Mouse (Mus musculus): Measurements from ENCODE around the gene Gpr25.

The Gpr25 gene

DNA sequence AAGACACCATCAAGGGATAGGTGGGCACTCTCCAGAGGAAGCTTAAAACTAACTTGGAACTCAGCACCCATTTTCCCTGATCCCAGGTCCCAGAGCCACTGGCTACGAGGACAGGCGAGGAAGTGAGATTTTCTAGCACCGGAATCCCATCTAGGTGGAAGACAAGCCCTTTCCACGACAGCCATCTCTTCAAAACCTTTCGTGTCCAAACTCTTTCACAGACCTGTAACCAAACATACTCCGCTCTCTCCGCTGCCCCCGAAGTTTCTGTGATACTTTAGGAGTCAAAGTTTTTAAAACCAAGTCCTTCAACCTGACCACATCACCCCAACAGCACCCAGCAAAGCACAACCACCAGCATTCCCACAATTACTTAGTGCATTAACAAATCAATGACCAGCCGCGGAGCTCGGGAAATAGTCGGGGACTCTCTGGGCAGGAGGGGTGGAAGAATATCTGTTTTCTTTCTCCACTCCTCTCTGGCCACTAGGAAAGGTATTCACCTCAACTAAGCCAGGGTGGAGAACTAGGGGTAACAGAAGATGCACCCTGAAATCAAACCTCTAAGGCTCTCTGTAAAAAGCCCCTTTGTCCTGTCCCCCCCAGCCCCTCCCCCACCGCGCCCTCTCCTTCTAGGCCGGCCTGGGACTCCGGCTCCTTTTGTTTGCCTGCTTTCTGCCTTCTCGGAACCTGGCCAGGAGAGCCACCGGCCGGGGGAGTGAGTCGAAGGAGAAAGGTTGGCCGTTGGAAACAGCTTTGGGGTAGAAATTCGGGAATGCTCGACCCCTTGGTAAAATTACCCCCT is 27.5 kb downstream of the Gpr25 start:
- no peak for DNase-seq (ENCODE audit: low spot score)

DNA sequence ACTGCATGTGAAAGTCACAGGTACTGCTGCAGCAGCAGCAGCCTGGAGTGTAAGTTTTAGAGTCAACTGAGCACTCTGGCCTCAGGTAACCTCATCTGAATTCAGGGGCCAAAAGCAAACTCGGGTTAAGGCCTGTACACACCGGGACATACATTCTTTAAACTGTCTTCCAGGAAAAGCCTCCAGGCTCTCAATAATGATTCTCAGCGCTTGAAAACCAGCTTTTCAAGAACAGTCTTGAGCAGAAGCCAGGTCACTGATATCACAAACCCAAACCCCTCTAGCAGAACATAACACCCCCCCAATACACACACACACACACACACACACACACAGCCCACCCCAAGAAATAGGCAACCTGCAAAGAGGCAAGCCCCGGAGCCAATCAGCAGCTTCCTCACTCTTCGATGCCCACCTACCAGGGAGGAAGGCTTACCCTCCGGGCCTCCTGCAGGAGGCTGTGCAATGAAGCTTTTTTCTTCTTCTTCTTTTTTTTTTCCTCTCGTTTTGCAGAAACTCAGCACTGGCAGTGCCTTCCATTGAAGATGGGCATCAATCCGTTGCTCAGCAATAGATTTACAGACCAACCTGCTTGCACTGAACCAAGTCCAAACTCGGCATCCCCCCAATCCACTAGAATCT is 28.3 kb downstream of the Gpr25 start:
- no peak for DNase-seq (ENCODE audit: low spot score)

DNA sequence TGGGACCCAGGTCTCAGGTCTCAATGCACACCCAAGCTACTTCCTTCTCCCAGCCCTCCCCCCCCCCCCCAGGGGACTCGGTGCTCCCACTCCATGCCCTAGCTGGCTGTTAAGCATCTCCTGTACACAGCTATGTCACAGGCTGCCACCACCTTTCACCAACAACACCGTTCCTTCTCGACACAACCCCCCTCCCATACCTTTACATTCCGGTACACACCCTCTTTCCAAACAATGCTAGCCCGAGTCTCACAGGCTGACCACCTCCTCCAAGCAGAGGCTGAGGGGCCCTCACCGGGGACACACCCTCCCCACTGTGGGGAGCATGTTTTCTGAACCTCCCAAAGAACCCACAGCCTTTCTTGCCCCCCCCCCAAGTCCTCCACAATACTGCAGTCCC is 29.1 kb downstream of the Gpr25 start:
- DNase-seq (ENCODE audit: low spot score) = no peak

DNA sequence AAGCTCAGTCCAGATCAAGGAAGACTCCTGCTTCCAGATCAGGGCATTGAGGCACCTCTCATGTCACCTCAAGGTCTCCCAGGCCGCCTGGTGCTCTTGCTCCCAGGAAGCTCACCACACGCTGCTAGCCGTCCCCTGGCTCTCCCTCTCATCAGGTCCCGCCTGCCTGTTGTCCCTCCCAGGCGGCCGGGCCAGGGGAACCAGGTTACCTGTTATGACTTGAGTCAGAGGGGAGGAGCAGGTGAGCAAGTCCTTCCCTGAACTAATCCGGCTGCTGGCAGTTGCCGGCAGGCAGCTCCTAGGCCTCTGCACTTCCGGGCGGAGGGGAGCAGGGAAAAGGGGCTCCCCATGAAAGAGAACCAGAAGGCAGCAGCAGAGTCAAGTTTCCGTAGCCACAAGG is 30.5 kb downstream of the Gpr25 start:
- DNase-seq (ENCODE audit: low spot score) = no peak

DNA sequence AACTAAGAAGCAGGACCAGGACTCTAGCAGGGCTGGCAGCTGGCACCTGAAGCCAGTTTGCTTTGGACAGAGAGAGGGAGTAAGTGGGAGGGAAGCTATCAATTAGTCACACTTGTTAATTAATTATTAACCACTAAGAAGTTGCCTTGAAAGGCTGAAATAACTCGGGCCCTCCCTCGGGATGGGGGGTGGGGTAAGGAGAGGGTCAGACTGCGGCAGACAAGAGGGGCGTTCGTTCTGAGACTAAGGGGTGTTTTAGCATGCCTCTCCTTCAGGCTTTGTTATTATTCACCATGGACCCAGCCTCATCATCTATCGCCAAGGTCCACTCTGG is 31.7 kb downstream of the Gpr25 start:
- DNase-seq (ENCODE audit: low spot score) = no peak

DNA sequence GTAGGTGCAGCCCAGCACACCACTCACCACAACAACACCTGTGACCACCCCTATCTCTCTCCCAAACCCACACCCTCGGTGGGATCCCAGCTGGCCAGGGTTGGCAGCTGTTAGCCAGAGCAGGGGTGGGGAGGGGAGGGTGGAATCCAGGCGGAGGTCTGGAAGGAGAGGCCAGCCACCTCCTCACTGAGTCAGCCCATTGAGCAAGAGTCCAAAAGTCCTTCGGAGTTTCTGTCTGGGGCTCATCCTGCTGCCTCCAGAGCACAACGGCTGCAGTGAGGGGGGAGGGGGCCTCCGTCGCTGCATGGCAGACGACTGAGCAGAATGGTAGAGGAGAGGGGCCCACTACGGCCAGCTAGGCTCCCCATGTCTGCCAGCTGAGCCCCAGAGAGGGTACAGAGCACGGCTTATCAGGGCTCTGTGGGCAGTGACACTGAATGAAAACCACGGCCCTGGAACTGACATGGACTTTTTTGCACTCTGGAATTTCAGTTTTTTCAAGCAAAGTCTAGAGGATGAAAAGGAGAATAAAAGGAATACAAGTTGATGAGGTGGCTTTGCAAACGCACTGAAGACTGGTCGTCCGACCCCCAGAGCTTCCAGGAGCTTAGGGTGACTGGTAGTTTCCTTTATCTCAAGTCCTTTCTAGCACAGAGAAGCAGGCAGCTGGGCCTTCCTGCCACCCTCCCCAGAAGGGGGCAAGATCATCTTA is 32.2 kb downstream of the Gpr25 start:
- DNase-seq (ENCODE audit: low spot score) = no peak

DNA sequence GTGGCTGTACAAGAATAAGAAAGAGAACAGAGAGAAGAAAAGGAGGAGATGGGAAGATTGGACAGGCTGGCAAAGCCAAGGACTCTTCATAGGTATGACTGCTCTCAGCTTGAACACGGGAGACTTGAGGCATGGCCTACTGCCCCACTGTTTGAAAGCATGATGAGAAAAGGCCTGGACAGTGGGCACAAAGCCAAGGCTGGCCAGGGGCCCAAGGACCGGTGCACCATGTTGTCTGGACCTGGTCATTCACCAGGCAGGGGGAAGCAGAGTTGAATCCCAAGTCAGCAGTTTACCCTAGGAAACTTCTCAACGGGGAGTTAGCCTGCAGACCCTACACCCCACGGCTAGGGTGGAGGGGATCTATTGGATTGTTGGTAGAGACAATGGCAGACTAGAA is 32.8 kb downstream of the Gpr25 start:
- DNase-seq (ENCODE audit: low spot score) = no peak

DNA sequence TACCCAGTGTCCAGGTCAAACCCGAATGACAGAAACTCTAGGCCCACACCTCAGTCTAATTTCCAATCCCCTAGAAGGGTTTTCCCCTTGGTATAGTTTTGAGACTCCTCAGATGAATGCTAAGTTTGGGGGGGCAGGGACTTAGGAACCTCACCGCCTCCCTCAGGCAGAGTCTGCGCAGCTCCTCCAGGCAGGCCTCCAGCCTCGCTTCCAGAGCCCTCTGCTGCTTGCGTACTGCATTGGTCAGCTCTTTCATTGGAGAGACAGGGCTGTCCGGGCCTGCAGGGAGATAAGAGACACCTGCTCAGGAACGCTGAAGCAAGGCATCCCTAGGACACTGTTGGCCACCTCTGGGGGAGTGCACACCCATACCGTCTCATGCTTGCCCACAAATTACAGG is 34.0 kb downstream of the Gpr25 start:
- DNase-seq (ENCODE audit: low spot score) = no peak

DNA sequence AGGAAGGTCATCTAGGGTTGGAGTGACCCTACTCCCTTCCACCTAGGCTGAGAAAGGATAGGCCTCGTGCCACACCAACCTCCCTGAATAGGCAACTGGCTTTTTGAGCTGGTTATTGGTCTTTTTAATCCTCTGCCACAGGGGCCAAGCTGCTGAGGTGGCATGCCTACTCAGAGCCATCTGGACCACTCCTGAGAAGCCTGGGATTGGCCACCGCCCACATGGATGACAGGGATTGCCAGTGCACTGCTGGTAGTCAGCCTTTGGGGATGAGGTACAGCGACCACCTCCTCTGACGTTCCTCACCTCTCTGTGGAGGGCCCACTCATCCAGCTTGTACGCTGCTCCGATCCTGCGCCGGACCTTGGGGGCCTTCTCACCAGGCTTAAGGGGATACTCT is 34.8 kb downstream of the Gpr25 start:
- no peak for DNase-seq (ENCODE audit: low spot score)

DNA sequence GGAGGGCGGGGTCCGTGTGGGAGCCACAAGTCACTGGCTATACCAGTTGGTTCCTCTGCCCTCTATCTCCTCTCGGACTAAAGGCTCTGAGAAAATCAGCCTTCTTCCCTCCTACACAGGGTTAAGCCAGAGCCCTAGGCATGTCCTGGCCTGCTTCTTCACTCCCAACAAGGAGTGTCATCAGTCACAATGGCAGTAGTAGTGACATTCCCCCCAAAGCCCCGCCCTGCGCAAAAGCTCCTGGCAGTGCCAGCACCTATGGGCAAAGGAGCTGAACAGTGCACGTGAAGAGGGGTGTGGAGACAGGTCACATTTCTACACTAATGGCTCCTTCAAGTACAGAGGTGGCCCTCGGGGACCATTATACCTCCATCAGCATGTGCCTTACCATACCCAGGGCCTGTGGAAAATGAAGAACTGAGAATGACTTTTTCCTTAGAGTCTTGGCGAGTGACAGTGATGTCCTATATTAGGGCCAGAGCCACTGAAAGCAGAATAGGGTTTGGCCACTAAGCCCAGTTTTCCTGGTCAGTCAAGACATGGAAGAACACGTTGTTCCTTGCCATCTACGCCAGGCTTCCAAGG is 36.8 kb downstream of the Gpr25 start:
- no peak for DNase-seq (ENCODE audit: low spot score)

DNA sequence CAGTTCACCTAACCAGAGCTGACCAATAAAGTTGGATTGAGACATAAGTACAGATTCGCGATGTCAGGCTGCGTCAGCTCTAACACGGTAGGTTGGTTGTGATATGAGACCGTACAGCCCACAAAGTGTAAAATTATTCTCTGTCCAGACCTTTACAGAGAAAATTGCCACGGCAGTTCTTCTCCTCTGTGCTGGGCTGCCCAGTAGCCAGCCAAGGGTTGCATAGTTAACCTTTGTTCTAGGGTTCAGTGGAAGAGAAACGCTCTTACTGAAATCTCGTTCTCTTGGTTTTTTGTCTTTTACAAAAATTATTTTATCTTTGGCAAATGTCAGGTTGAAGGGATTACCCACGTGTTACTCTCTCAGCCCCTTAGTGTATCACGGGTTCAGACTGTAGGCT is 38.3 kb downstream of the Gpr25 start:
- no peak for DNase-seq (ENCODE audit: low spot score)

DNA sequence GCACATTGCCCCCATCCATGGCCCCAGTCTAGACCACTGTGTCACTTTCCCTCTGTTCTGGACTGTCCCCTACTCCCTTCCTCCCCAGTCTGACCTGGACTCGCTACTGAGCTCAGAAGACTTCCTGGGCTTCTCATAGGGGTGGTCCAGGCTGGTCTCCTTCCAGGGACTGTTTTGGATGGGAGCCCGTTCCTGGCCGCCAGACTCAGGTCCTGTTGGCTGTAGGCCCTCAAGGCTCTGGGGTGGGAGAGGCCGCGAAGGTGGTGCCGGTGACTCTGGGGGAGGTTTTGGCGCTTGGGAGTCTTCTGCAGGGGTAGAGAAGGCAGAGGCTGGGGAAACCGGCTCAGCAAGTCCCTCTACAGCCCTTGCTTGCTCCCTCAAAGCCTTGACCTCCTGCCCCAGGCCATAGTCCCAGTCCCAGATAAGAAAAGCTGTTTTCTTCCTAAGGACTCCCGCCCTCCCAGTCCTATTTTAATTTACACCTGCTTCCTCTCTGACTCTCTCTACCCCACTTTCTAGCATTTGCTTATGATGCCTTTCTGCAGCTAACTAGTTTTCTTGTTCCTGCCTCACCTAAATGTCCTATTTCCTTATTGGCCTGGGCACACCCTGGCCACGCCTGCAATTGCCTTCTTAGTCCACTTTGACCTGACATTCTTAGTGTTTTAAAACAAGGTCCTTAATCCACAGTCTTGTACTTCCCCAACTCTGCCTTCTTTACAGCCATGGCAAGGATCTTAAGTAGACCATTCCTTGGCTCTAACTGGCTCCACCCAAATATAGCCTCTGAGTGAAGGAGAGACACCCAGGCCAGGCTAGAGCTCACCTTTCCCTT is 40.4 kb downstream of the Gpr25 start:
- no peak for DNase-seq (ENCODE audit: low spot score)

DNA sequence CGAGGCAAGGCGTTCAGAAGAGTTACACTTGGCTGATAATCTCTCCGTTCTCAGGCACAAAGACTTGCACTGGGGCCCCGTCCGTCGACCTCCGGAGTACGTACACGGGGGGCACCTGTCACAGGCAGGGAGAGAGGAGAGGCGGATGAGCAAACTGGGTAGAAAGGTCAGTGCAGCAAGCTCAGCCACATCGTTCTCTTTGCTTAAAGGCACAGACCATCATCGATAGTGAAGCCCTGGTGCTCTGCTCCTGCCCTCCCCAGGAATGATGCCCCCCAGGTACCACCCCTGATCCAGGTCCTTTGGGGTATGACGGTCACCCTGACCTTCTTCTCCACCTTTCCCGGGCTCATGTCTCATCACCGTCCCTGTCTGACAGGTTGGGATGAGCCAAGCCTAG is 46.4 kb downstream of the Gpr25 start:
- no peak for DNase-seq (ENCODE audit: low spot score)

DNA sequence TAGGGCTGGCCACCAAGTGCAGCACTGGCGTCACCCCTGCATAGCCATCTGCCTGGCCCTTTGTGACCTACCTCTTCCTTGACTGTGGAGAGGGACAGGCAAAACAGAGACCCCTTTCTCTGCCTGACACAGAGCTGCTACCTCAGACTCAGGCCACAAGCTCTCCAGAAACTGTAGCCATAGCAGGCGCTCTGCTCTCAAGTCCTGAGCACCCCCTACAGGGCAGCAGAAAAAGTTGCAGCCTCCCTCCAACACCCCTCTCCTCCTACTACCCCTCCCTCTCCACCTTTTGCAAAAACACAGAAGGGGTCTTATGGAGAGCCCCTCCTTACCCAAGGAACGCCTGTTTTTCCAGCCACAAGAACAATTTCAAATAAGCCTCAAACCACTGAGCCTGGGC is 47.9 kb downstream of the Gpr25 start, which contains the start of gene Mroh3:
TSS of gene Mroh3 (minus strand) at position 26 of the 400 bp plus-strand sequence.
- DNase-seq (ENCODE audit: low spot score) = no peak

Measured in left cerebral cortex, adult 11 months (tissue).